Mouse (Mus musculus) urinary bladder, adult 2 months (tissue): ENCODE results near the gene Efna5. TPM values are rescaled to one million over a fixed set of nuclear protein-coding genes. Genes with fewer than 3 reads are reported as not detected.

Experiments used
- DNase-seq: peaks from one replicate; pipeline ENCODE4 v3.0.0; 2022; ENCODE audit warnings: low spot score
- polyA plus RNA-seq: library from polyadenylated mRNA; depleted of rRNA; stranded (reverse); fragments of >200 nt; gene quantifications from 2 replicates; pipeline ENCODE4 v1.2.3, GENCODE M21; 2012

The Efna5 gene
- polyA plus RNA-seq, 1 experiment, result 9.4 TPM

DNA sequence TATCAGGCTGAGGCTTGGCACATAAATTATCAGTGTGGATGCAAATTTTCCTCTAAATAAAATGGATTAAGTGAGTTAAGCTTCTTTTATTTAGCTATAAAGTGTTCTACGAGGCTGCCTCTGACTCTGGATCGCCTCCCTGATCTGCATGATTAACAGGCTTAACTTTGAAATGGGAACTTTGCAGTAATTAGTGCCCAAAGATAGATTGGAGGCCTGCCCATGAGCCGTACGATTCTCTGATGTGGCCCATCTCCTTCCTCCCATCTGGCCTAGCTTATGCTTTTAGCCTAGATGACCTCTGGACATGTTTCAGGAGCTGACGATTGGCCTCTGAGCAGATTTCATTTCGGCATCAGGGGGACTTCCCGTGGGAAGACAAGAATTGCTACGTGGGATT is 273.0 kb downstream of the Efna5 start:
- DNase-seq, result no peak

DNA sequence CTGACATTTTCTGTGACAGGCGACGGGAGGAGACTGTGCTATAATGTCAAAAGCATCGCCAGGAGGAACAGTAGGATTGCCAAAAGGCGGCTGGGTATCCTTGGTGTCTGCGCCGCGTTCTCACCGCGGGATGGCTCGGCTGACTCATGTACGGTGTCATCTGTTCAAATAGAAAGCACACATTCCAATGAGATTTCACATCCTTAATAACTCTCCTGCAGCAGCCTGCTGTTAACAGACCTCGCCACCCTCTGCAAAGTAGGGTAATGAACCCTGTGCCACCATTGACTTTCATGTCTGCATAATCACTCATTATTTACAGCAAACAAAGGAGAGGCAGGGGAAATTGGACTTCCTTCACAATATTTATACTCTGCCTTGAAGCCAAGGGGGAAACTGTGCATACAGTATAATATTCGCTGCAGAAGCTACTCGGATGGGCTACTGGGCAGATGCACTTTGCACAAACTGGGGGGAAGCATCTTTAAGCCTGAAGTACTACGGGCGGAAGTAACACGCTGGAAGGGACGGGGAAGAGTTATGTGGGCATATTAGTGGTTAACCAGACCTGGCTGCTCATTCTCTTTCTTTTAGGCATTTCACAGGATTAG is 273.7 kb downstream of the Efna5 start:
- no peak for DNase-seq

DNA sequence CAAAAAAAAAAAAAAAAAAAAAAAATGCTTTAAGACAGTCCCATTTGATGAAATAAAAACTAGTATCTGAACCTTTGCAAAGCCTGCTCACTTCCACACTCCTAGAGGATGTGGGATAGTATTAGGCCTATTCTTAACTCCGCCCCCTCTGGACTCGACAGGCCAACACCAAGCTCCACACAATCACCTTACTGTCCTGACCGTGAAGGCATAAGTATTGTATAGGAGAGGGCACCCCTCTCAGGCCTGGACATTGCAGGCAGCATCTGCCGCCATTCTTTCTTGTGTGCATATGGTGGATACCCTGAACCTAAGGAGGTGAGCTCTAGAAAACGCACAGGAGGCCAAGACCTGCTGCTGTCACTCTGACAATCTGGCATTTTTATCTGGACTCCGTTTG is 274.4 kb downstream of the Efna5 start:
- no peak for DNase-seq

DNA sequence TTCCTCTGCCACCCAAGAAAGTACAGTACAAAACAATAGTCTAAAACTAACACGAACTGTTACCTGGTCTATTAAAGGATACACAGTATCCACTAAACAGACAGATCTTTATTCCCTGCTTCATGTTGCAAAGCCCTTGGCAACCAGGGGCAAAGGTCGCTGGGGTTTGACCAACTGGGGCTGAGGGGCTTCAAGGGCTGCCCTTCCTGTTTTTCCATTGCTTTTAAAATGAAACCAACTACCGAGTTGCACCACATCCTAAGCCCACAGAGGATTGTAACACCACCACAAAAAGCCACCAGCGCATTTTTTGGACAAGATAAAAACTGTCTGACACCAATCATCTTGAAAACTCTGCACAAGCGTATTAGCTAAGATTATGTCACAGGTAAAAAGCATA is 276.8 kb downstream of the Efna5 start:
- no peak for DNase-seq

DNA sequence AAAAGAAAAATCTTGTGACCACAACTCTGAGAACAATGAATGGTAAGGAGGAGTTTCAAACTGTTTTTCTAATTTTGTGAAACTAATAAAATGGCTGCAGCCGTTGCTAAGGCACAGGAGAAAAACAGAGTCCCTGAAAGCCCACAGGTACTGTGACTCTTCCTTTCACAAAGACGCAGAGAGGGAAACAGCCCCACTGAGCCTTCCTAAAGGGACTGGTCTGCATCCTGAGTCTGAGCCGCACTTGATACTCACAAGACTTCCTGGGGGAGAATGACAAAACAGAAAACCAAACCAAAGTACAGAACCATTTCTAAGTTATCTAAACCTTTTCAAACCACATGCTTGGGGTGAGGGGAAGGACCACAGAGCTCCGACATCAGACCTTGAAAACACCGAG is 277.5 kb downstream of the Efna5 start:
- DNase-seq, result no peak

DNA sequence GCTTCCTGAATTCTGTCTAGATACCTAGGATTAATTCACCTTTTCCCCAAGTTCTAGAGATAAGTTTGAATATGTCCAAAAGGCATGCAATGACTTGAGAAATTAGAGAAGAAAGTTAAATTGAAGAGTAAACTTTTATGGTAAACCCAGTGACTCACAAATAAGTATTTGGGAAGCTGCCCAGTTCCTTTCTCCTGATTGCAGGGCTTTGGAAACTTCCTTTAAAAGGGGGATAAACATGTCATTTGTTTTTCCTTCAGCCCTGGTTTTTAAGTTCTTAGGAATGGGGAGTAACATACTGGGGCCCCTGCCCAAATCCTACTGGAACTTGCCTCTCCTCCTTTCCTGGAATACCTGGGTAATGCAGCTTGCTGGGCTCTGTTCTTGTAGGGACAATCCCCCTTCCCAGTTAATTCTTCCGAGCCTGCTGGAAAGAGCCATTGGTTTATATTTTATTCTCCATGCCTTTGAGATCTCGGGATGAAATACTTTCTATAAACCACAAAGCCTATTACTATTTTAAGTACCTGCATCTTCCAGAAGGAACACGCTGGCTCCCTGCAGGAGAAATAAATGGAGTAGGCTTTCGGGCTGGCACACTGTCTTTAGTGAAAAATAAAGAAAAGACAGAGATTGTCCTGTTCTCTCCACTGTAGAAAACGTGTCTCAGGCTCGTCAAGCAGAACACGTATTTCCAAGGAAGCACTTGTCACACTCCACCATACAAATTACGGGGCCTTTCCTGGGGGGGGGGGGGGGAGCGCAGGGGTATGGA is 282.2 kb downstream of the Efna5 start:
- DNase-seq, result no peak

DNA sequence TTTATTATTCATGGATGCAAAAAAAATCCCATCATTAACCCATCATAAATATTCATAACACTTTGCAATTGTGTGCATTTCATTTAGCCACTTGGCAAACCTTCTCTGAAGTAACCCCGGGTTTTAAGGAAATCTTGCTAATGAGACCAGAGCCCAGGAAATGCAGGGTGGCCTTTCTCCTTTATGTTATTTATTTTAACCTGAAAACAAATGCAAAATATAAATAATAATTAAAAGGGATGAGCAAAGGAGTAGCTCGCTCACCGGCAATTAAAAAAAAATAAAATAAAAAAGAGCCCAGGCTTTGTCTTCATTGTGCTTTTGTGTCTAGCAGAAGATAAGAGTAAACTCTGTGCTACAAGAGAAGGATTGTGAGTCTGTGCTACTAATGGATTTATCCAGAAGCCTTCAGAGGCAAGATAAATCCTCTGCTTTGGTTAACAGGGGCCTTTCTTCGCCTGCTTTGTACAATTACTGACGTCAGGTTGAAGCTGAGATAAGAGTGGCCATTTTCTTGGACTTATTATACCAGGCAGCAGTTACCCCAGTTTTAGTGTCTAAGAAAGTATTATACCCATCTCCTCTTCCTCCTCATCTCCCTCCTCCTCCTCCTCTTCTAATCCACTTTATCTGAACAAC is 288.6 kb downstream of the Efna5 start:
- no peak for DNase-seq

DNA sequence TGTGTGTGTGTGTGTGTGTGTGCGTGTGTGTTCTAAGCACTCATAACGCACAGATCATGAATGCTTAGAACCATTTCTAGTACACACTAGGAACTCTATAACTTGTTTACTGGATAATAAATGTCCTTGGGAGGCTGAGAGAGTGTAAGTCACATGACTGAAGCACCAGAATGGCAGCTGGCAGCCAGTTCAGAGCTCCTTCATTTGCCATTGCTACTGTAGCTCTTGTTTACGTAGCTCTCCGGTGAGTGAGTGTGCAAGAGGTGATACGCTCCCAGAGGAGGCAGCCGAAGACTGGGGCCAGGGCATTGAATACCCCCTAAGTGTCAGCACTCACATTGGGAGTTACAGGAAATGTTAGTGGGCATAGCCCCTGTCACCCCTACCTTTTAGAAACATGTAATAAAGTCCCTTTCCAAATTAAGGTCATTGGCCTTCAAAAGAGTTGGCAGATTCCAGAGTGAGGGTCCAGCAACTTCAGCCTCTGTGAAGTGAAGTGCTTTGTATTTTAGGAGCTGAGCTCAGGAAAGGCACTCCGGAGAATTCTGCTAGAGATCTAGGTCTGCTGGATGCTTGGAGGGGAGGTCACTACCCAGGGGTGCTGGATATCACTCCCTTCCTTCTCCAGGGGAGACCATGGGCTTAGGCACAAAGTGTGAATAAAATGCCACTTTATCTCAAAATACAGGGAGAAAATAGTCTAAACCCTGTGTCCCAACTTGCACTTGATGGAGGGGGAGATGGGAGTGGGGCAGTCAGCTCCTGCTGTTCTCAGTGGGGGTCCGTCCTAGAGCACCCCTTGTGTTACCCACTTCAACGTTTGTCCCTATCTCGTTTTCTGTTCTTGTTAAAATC is 289.3 kb downstream of the Efna5 start:
- DNase-seq, result no peak

DNA sequence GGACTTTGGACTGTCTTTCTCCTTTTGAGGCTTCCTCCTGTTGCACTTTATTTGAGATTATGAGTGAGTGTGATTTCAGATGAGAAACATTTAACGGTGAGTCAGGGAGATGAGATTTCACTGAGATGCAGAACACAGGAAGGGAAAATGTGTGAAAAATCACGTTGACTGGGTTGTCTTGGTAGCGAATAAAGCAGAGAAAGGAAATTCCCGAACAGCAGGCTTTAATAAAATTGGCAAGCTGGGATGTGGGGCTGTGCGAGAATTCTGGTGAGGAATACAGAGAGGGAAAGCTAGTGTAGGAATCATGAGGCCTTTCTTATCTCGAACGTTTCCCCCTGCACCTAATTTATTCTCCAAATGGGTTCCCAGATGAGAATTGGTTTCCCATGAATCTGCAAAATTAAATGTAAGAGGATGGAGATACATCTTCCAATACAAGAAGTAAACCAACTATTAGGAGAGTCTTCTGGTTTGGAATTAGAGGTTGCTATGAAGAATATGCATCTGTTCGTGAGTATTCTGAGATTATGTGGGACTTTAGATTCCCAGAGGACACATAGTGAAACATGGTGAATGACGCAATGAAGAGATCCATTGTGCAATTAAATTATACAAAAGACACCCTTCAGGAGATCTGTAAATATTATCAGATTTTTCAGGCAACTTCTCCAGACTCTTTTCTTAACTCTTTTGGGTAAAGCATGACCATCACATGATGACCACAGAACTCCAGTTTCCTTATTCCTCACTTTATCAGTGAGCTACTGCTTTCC is 290.2 kb downstream of the Efna5 start:
- DNase-seq, result no peak

DNA sequence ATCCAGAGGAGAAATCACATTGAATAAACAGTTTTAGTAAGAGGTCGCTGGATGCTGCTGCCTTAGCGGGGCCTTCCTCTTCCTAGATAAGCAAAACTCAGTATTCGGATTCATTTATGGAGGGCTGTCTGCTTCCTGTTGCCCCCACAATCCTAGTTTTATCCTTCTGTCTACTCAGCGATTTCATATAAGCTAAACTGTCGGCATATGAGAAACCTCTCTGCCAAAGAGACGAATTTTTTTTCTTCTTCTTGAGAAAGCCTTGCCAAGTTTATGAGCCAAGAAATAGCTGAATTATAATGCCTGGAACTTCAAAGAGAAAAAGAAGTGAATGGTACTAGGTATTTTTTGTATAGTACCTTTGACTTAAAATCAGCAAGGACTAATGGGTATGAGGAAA is 301.0 kb downstream of the Efna5 start:
- DNase-seq, result no peak

DNA sequence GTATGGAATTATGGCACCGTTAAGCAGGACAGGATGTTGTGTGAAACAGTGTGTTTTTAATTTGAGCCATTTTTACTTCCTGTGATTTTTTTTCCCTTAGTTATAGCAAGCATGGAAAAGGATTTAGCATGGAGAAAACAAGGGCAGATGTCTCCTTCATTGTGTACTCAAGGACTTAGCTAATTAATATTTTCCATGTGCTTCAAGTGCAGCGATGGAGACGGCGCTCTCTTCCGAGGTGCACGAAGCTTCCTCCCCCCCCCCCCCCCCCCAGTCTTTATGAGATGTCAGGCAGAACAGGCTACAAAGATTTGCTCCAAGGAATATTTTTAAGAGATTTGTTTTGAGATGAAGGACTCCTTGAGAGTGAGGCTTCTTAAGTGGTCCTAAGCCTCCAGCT is 301.5 kb downstream of the Efna5 start:
- DNase-seq, result no peak

DNA sequence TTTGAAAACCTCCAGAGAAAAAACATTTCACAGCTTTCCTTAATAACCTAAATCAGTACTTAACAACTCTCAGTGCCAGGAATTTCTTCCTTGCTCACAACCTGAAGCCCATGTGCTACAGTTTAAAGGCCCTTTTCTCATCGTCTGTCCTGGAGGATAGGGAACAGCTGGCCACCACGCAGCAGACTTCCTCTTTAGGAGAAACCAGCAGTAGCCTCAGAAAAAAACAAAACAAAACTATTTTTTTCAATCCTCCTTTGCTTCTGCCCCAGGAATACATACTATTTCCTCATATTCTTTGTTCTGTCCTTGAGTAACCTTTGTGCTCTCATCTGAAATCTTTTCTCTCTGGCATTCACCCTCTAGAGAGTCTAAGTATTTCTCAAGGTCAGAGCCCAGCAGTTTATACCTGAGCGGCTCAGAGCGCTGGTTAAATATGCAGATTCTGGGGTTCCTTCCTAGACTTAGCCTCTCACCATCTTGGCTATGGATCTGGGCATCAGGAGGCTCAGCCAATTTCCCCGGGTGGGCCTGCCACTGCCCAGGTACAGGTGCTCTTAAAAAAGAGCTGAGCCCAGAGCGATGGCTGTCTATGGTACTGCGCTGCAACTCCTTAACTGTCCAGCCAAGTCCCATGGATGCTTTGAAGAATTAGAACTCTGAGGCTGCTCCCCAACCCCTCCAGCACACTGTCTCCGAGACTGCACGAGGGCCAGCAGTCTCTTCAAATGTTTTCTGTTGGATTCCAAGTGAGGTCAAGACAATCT is 306.4 kb downstream of the Efna5 start:
- DNase-seq, result no peak

DNA sequence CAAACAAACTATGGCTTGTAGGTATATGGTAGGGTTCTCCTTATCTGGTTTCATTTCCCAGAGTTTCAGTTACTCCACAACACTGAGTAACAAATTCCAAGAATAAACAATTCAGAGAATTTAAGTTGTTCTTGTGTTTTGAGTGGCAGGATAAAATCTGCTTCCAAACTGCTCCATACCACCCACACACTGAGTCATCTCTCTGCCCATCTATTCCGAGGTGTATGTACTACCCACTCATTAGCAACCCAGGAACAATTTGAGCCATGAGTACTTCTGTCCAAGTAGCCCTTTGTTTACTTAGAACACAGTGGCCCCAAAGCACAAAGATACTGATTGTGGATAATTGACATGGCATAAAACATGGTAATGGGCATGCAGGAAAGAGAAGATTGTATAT is 311.0 kb downstream of the Efna5 start:
- DNase-seq, result no peak

DNA sequence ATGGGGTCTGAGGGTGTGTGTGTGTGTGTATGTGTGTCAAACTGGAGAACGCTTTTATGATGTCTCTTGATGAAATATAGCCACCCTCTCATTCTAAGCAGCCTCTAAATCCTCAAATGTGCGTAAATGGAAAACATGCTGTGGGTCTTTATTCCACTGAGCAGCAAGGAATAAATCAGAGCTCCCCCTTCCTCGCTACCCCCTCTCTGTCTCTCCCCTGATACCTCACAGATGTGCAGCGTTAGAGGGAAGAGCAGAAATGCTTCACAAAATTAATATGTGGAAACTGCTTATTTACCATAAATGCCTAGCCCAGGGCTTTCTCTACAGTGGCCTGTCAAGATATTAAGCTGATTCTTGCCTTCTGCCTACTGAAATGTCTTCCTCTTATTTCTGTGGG is 313.1 kb downstream of the Efna5 start:
- DNase-seq, result no peak

DNA sequence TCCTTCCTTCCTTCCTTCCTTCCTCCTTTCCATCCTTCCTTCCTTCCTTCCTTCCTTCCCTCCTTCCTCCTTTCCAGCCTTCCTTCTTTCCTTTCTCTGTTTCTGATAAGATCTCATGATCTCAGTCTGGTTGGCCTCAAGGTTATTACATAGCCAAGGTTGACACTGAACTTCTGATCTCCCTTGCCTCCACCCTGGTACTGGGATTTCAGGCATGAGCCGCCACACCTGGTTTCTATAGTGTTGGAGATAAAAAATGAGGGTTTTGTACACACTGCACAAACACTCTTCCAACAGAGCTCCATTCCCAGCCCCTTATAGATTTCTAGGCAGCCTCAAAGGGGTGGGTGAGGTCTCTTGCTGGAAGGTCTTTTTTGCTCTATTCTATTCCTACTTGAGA is 315.5 kb downstream of the Efna5 start:
- no peak for DNase-seq

DNA sequence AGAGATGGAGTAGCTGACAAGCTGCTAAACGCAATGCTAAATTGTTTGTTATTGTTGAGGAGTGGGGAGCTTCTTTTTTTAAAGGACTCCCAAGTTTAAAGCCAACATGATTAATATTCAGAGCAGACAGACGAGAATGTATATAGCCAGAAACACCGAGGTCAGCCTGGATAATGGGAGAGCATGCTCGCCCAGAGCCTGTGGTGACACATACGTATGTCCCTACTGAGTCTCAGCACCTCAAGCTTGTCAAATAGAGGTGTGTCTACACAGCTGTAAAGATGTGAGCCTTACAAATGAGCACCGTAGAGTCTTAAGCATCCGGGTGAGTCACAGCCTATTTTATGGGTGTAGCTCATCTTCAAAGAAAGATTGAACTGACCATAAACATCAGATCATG is 318.7 kb downstream of the Efna5 start:
- DNase-seq, result no peak

DNA sequence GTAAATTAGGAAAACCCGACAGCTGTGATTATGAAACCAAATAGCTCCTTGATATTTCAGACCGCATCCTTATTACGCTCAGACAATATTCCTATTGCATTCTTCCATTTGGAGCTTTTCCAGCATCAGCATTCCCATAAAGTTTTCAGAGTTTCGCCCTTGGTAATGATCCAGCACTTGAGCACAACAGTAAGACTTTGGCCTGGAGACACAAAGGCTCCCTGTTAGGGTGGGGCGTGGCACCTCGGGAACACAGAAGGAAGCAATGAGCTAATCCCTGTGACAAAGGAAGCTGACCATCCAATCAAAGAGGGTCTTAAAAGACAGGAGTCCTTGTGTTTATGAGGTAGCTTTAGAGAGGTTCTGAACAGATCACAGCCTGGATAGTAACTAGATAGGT is 323.9 kb downstream of the Efna5 start:
- no peak for DNase-seq
